Mouse (Mus musculus): ENCODE results near the gene Cyb561. TPM values are rescaled to one million over a fixed set of nuclear protein-coding genes. Genes with fewer than 3 reads are reported as not detected.

The Cyb561 gene
- polyA plus RNA-seq, 1 experiment from 2014 or later = 0.79 TPM

GRCm38 (mm10) chr11:105959355-105959754, 6.2 kb upstream of the Cyb561 start:
- no peak overlapping the region for H3K27ac ChIP-seq (ENCODE audit: low read length)
- H3K4me3 ChIP-seq (ENCODE audit: low read depth, low read length) = no peak overlapping the region
- ATAC-seq (ENCODE audit: low read depth) = no peak
- no peak overlapping the region for H3K9ac ChIP-seq (ENCODE audit: low read depth, low read length)
- no peaks in the 10 kb centered on the region for H3K9me3 ChIP-seq (replicated peaks; ENCODE audit: control insufficient read depth, low read length)
- WGBS (ENCODE audit: insufficient replicate concordance) = 5% methylated on average over 17 of the region's 17 CpGs
- peaks cover 2% of the 10 kb centered on the region for H3K27me3 ChIP-seq (ENCODE audit: control insufficient read depth, insufficient read depth, low read depth, low read length)
- H3K4me1 ChIP-seq (ENCODE audit: control insufficient read depth, low read depth, low read length) = no peaks in the 10 kb centered on the region; the same call in 1 of the 2 replicates
- no peak overlapping the region for H3K4me2 ChIP-seq (ENCODE audit: low read depth, low read length)
- H3K36me3 ChIP-seq (ENCODE audit: control insufficient read depth, insufficient read depth) = no peaks in the 10 kb centered on the region

GRCm38 (mm10) chr11:105958566-105958965, 5.4 kb upstream of the Cyb561 start:
- no peak for ATAC-seq (ENCODE audit: low read depth)
- H3K4me1 ChIP-seq (ENCODE audit: control insufficient read depth, low read depth, low read length) = no peaks in the 10 kb centered on the region; the same call in 1 of the 2 replicates
- no peak overlapping the region for H3K4me2 ChIP-seq (ENCODE audit: low read depth, low read length)
- 16% methylated on average over 1 of the region's 1 CpGs for WGBS (ENCODE audit: insufficient replicate concordance)
- H3K27me3 ChIP-seq (ENCODE audit: control insufficient read depth, insufficient read depth, low read depth, low read length) = peaks cover 2% of the 10 kb centered on the region
- H3K9me3 ChIP-seq (replicated peaks; ENCODE audit: control insufficient read depth, low read length) = no peaks in the 10 kb centered on the region
- H3K27ac ChIP-seq (ENCODE audit: low read length) = no peak overlapping the region
- no peak overlapping the region for H3K9ac ChIP-seq (ENCODE audit: low read depth, low read length)
- no peaks in the 10 kb centered on the region for H3K36me3 ChIP-seq (ENCODE audit: control insufficient read depth, insufficient read depth)
- no peak overlapping the region for H3K4me3 ChIP-seq (ENCODE audit: low read depth, low read length)

- Histone ChIP-seq H3K9ac (ENCODE audit: low read depth, low read length) (no peak overlapping the region), H3K36me3 (ENCODE audit: control insufficient read depth, insufficient read depth) (no peaks in the 10 kb centered on the region), H3K4me1 (ENCODE audit: control insufficient read depth, low read depth, low read length) (no peaks in the 10 kb centered on the region; the same call in 1 of the 2 replicates), H3K4me2 (ENCODE audit: low read depth, low read length) (no peak overlapping the region), H3K4me3 (ENCODE audit: low read depth, low read length) (no peak overlapping the region), H3K9me3 (replicated peaks; ENCODE audit: control insufficient read depth, low read length) (no peaks in the 10 kb centered on the region), H3K27ac (ENCODE audit: low read length) (no peak overlapping the region), H3K27me3 (ENCODE audit: control insufficient read depth, insufficient read depth, low read depth, low read length) (peaks cover 2% of the 10 kb centered on the region)
- 43% methylated on average over 6 of the region's 6 CpGs for WGBS (ENCODE audit: insufficient replicate concordance)
- no peak for ATAC-seq (ENCODE audit: low read depth)
These were observed 4.4 kb upstream of the Cyb561 start for GRCm38 (mm10) chr11:105957501-105957900.

- no peaks in the 10 kb centered on the region; the same call in 1 of the 2 replicates for H3K4me1 ChIP-seq (ENCODE audit: control insufficient read depth, low read depth, low read length)
- no peaks in the 10 kb centered on the region for H3K9me3 ChIP-seq (replicated peaks; ENCODE audit: control insufficient read depth, low read length)
- WGBS (ENCODE audit: insufficient replicate concordance) = 84% methylated on average over 28 of the region's 28 CpGs
- H3K27me3 ChIP-seq (ENCODE audit: control insufficient read depth, insufficient read depth, low read depth, low read length) = peaks cover 2% of the 10 kb centered on the region
- no peaks in the 10 kb centered on the region for H3K36me3 ChIP-seq (ENCODE audit: control insufficient read depth, insufficient read depth)
- H3K4me2 ChIP-seq (ENCODE audit: low read depth, low read length) = no peak overlapping the region
- H3K27ac ChIP-seq (ENCODE audit: low read length) = no peak overlapping the region
- ATAC-seq (ENCODE audit: low read depth) = no peak
- no peak overlapping the region for H3K4me3 ChIP-seq (ENCODE audit: low read depth, low read length)
- H3K9ac ChIP-seq (ENCODE audit: low read depth, low read length) = no peak overlapping the region
These were observed 2.8 kb upstream of the Cyb561 start for GRCm38 (mm10) chr11:105955815-105956430.

DNA sequence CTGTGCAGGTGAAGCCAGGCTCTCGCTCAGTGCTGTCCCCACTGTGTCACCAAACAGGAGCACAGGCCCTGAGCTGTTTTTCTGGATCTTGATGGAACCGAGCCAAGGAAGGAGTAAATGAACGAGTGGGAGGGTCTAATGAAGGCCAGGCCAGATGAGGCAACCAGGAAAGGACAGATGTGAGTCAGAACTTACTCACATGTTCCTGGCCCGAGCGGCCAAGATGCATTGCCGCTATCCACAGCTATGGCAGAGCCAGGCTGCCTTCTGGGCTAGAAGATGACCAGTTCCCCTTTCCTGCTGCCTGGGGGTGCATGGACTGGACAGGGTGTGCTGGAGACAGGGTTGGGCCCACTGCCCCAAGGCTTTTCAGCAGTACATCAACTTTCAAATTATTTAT, 266 bp upstream of the Cyb561 start:
- no peak for ATAC-seq (ENCODE audit: low read depth)
- Histone ChIP-seq H3K27me3 (ENCODE audit: control insufficient read depth, insufficient read depth, low read depth, low read length) (peaks cover 2% of the 10 kb centered on the region; the same call in 1 of the 2 replicates), H3K4me3 (ENCODE audit: low read depth, low read length) (no peak overlapping the region), H3K27ac (ENCODE audit: low read length) (no peak overlapping the region), H3K9me3 (replicated peaks; ENCODE audit: control insufficient read depth, low read length) (no peaks in the 10 kb centered on the region), H3K9ac (ENCODE audit: low read depth, low read length) (no peak overlapping the region), H3K36me3 (ENCODE audit: control insufficient read depth, insufficient read depth) (no peaks in the 10 kb centered on the region), H3K4me2 (ENCODE audit: low read depth, low read length) (no peak overlapping the region), H3K4me1 (ENCODE audit: control insufficient read depth, low read depth, low read length) (no peaks in the 10 kb centered on the region)
- WGBS (ENCODE audit: insufficient replicate concordance) = 62% methylated on average over 6 of the region's 6 CpGs

GRCm38 (mm10) chr11:105952111-105952510, 1.0 kb downstream of the Cyb561 start:
- no peak overlapping the region for H3K4me3 ChIP-seq (ENCODE audit: low read depth, low read length)
- ATAC-seq (ENCODE audit: low read depth) = no peak
- WGBS (ENCODE audit: insufficient replicate concordance) = 68% methylated on average over 9 of the region's 9 CpGs
- H3K27me3 ChIP-seq (ENCODE audit: control insufficient read depth, insufficient read depth, low read depth, low read length) = peaks cover 2% of the 10 kb centered on the region; the same call in 1 of the 2 replicates
- no peak overlapping the region for H3K4me2 ChIP-seq (ENCODE audit: low read depth, low read length)
- H3K27ac ChIP-seq (ENCODE audit: low read length) = no peak overlapping the region
- no peaks in the 10 kb centered on the region for H3K9me3 ChIP-seq (replicated peaks; ENCODE audit: control insufficient read depth, low read length)
- H3K36me3 ChIP-seq (ENCODE audit: control insufficient read depth, insufficient read depth) = no peaks in the 10 kb centered on the region
- no peak overlapping the region for H3K9ac ChIP-seq (ENCODE audit: low read depth, low read length)
- H3K4me1 ChIP-seq (ENCODE audit: control insufficient read depth, low read depth, low read length) = no peaks in the 10 kb centered on the region

DNA sequence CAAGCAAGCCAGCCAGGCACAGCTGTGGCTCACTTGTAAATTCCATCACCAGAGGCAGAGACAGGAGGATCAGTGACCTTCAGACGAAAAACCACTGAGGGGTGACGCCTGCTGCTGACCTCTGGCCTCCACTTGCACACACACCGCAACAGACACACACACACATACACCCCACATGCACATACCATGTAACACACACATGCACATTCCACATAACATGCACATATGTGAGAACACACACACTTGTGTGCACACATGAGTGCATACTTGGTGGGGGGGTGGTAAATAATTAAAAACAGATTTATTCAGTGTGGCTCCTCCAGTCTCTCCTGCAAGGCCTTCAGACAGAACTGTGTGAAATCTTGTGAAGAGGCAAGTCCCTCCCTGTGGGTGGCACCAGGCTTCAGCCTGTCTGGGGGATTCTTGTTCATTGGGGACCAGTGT, 1.5 kb downstream of the Cyb561 start:
- 58% methylated on average over 3 of the region's 3 CpGs for WGBS (ENCODE audit: insufficient replicate concordance)
- no peaks in the 10 kb centered on the region for H3K9me3 ChIP-seq (replicated peaks; ENCODE audit: control insufficient read depth, low read length)
- H3K4me1 ChIP-seq (ENCODE audit: control insufficient read depth, low read depth, low read length) = no peaks in the 10 kb centered on the region
- H3K27ac ChIP-seq (ENCODE audit: low read length) = no peak overlapping the region
- ATAC-seq (ENCODE audit: low read depth) = no peak
- H3K27me3 ChIP-seq (ENCODE audit: control insufficient read depth, insufficient read depth, low read depth, low read length) = peaks cover 2% of the 10 kb centered on the region; the same call in 1 of the 2 replicates
- H3K9ac ChIP-seq (ENCODE audit: low read depth, low read length) = no peak overlapping the region
- H3K36me3 ChIP-seq (ENCODE audit: control insufficient read depth, insufficient read depth) = no peaks in the 10 kb centered on the region
- no peak overlapping the region for H3K4me3 ChIP-seq (ENCODE audit: low read depth, low read length)
- H3K4me2 ChIP-seq (ENCODE audit: low read depth, low read length) = no peak overlapping the region

- no peak for ATAC-seq (ENCODE audit: low read depth)
- H3K27ac ChIP-seq (ENCODE audit: low read length) = no peak overlapping the region
- no peaks in the 10 kb centered on the region for H3K36me3 ChIP-seq (ENCODE audit: control insufficient read depth, insufficient read depth)
- H3K9ac ChIP-seq (ENCODE audit: low read depth, low read length) = no peak overlapping the region
- WGBS (ENCODE audit: insufficient replicate concordance) = 51% methylated on average over 4 of the region's 4 CpGs
- H3K4me2 ChIP-seq (ENCODE audit: low read depth, low read length) = no peak overlapping the region
- H3K4me3 ChIP-seq (ENCODE audit: low read depth, low read length) = no peak overlapping the region
- H3K9me3 ChIP-seq (replicated peaks; ENCODE audit: control insufficient read depth, low read length) = no peaks in the 10 kb centered on the region
- H3K27me3 ChIP-seq (ENCODE audit: control insufficient read depth, insufficient read depth, low read depth, low read length) = 0 out of 2 replicates have a peak, but pooled peaks cover under 1% of the 10 kb centered on the region
- H3K4me1 ChIP-seq (ENCODE audit: control insufficient read depth, low read depth, low read length) = no peaks in the 10 kb centered on the region
These were observed 2.6 kb downstream of the Cyb561 start for GRCm38 (mm10) chr11:105950519-105950918.

GRCm38 (mm10) chr11:105948255-105948654, 4.9 kb downstream of the Cyb561 start:
- Histone ChIP-seq H3K9ac (ENCODE audit: low read depth, low read length) (no peak overlapping the region), H3K9me3 (replicated peaks; ENCODE audit: control insufficient read depth, low read length) (no peaks in the 10 kb centered on the region), H3K36me3 (ENCODE audit: control insufficient read depth, insufficient read depth) (no peaks in the 10 kb centered on the region), H3K4me3 (ENCODE audit: low read depth, low read length) (no peak overlapping the region), H3K4me1 (ENCODE audit: control insufficient read depth, low read depth, low read length) (peaks cover 9% of the 10 kb centered on the region), H3K27ac (ENCODE audit: low read length) (no peak overlapping the region), H3K27me3 (ENCODE audit: control insufficient read depth, insufficient read depth, low read depth, low read length) (peaks cover 17% of the 10 kb centered on the region), H3K4me2 (ENCODE audit: low read depth, low read length) (no peak overlapping the region)
- 26% methylated on average over 2 of the region's 2 CpGs for WGBS (ENCODE audit: insufficient replicate concordance)
- no peak for ATAC-seq (ENCODE audit: low read depth)
